Mouse (Mus musculus) liver, embryonic 13.5 days (tissue): ENCODE results near the gene Adamts20. TPM values are rescaled to one million over a fixed set of nuclear protein-coding genes. Genes with fewer than 3 reads are reported as not detected.

Experiments used
- polyA plus RNA-seq: library from polyadenylated mRNA; unstranded; fragments of >200 nt; fragmentation: Nextera tagmentation; extraction: Ambion mirVana; gene quantifications from 2 replicates; pipeline ENCODE4 v1.2.1, GENCODE M21; 2015

Adamts20 gene
- polyA plus RNA-seq, 1 experiment from 2014 or later: 0.16 TPM

Other genes with a start within 250 kb of the Adamts20 start
- gene Pus7l, start 78.1 kb upstream of the Adamts20 start, polyA plus RNA-seq: 5.1 and 5.8 TPM in 2 replicates
- gene Irak4, start 78.2 kb upstream of the Adamts20 start, polyA plus RNA-seq: 3.8 and 4.6 TPM in 2 replicates
- 32.4 and 34.2 TPM in 2 replicates for gene Twf1, start 124.5 kb upstream of the Adamts20 start, polyA plus RNA-seq
- 0.03 and 0.07 TPM in 2 replicates for gene Tmem117, start 163.8 kb upstream of the Adamts20 start, polyA plus RNA-seq